Mouse (Mus musculus): ENCODE data around the gene Uts2b. TPM values are rescaled to one million over a fixed set of nuclear protein-coding genes. Genes with fewer than 3 reads are reported as not detected.
"Not testable (repeated sequence)": the region's sequence is repeated elsewhere in the genome, so short reads cannot be mapped to it uniquely, and the experiment has no call there.

The Uts2b gene
- polyA plus RNA-seq, 1 experiment, result not detected

DNA sequence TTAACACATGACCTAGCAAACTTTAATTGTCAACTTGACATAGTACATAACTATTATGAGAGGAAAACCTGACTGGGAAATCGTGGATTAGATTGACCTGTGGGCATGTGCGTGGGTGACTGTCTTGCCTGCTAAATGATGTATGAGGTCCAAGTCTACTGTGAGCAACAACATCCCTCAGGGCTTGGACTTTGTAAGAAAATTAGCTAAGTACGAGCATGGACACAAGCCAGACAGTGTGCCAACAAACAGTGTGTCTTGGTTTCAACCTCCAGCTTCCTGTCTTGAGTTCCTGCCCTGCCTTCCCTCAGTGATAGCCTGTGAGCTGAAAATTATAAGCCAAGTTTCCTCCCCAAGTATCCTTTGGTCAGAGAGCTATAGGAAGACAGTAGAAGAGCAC, 22.5 kb downstream of the Uts2b start:
- no peak for DNase-seq
- TF ChIP-seq CTCF (IDR thresholded peaks at IDR 0.05; ENCODE audit: insufficient read depth, low read length) (no peak), POLR2A (IDR thresholded peaks at IDR 0.05; ENCODE audit: borderline replicate concordance, extremely low read depth, low read depth, low read length) (no peak)
- no peak overlapping the region for H3K4me3 ChIP-seq (replicated peaks; ENCODE audit: extremely low read depth, low read depth, low read length)
- WGBS, result 60% methylated on average over 3 of the region's 3 CpGs
- H3K4me1 ChIP-seq (ENCODE audit: control insufficient read depth, insufficient read depth, low read length), result no peaks in the 10 kb centered on the region

DNA sequence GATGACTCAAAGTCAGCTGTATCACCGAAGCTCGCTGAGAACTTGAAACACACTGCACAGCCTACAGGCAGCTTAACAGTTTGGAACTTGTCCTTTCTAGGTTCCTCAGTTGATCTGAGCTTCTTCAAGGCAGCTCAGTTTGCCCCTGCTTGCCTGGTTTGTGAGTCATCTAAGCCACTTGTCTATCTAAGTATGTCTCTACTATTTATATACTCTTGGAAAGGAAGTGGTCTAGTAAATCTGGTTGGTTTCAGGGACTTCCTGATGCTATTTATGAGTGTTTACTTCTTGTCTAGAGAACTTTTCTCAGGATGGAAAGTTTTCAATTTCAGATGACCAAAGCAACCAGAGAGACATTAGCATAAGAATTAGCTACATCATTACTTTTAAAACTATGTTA, 43.6 kb downstream of the Uts2b start:
- DNase-seq, result no peak
- no peak for TF ChIP-seq CTCF (IDR thresholded peaks at IDR 0.05; ENCODE audit: insufficient read depth, low read length)
- TF ChIP-seq POLR2A (IDR thresholded peaks at IDR 0.05; ENCODE audit: borderline replicate concordance, extremely low read depth, low read depth, low read length), result no peak
- no peak overlapping the region for H3K4me3 ChIP-seq (replicated peaks; ENCODE audit: extremely low read depth, low read depth, low read length)
- WGBS, result 86% methylated on average over 2 of the region's 2 CpGs
- H3K4me1 ChIP-seq (ENCODE audit: control insufficient read depth, insufficient read depth, low read length), result no peaks in the 10 kb centered on the region

GRCm38 (mm10) chr16:27322047-27322446, 48.0 kb downstream of the Uts2b start:
- Histone ChIP-seq H3K4me1 (ENCODE audit: control insufficient read depth, insufficient read depth, low read length) (no peaks in the 10 kb centered on the region), H3K4me3 (replicated peaks; ENCODE audit: extremely low read depth, low read depth, low read length) (no peak overlapping the region)
- no peak for TF ChIP-seq CTCF (IDR thresholded peaks at IDR 0.05; ENCODE audit: insufficient read depth, low read length)
- no peak for TF ChIP-seq POLR2A (IDR thresholded peaks at IDR 0.05; ENCODE audit: borderline replicate concordance, extremely low read depth, low read depth, low read length)
- no peak for DNase-seq

GRCm38 (mm10) chr16:27319099-27319498, 50.9 kb downstream of the Uts2b start:
- TF ChIP-seq CTCF (IDR thresholded peaks at IDR 0.05; ENCODE audit: insufficient read depth, low read length), result no peak
- TF ChIP-seq POLR2A (IDR thresholded peaks at IDR 0.05; ENCODE audit: borderline replicate concordance, extremely low read depth, low read depth, low read length), result no peak
- 75% methylated on average over 1 of the region's 1 CpGs for WGBS
- no peak for DNase-seq

DNA sequence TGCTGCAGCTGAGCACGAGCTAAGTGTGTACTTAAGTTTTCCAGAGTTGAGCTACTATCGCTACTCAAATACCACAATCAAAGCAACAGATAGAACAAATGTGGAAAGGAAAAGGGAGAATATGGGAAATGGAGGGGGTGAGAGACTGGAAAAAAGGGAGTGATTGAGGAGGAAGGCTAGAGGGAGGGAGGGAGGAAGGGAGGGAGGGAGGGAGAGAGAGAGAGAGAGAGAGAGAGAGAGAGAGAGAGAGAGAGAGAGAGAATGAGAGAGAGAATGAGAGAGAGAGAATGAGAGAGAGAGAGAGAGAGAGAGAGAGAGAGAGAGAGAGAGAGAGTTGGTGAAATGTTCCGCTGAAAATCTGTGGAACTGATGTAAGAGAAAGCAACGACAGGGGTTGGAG, 62.9 kb downstream of the Uts2b start, which contains the start of gene Ostn:
Gene Ostn (plus strand): TSS at position 301 of the 400 bp plus-strand sequence.
- not testable (repeated sequence) for DNase-seq; H3K4me1 ChIP-seq (ENCODE audit: control insufficient read depth, insufficient read depth, low read length); H3K4me3 ChIP-seq (replicated peaks; ENCODE audit: extremely low read depth, low read depth, low read length)
- 64% methylated on average over 4 of the region's 4 CpGs for WGBS

More at GRCm38 (mm10) chr16:27319099-27319498, 50.9 kb downstream of the Uts2b start:
- Histone ChIP-seq H3K4me1 (ENCODE audit: control insufficient read depth, insufficient read depth, low read length) (no peaks in the 10 kb centered on the region), H3K4me3 (replicated peaks; ENCODE audit: extremely low read depth, low read depth, low read length) (no peak overlapping the region)

Other genes starting within 250 kb of the Uts2b start
- gene Ostn, start 62.8 kb downstream of the Uts2b start, polyA plus RNA-seq (2012; rRNA removed), result not detected in 2 replicates
- 15.6 and 16.4 TPM in 2 replicates for gene Ccdc50, start 18.6 kb upstream of the Uts2b start, polyA plus RNA-seq (2012; rRNA removed)

All from lung, adult 2 months (tissue).